Mouse (Mus musculus): ENCODE results near the gene Fyn.

- TF ChIP-seq CTCF (IDR thresholded peaks at IDR 0.05; ENCODE audit: extremely low read depth, insufficient read depth, low read length): no peak
- TF ChIP-seq POLR2A (IDR thresholded peaks at IDR 0.05; ENCODE audit: extremely low read depth, insufficient read depth, low read length): no peak
These were observed 243.5 kb downstream of the Fyn start for GRCm38 (mm10) chr10:39612131-39612530.

Data from cortical plate, adult 2 months (tissue).